Mouse (Mus musculus) CH12.LX (cell line): ENCODE data around the gene Dtx3. TPM values are rescaled to one million over a fixed set of nuclear protein-coding genes. Genes with fewer than 3 reads are reported as not detected.

Experiments used
- DNase-seq: peaks from one replicate; pipeline ENCODE4 v3.0.0-alpha.2; 2013; ENCODE audit errors: extremely low read depth
- H3K27ac ChIP-seq: 2 replicates; pipeline ENCODE4 v1.5.1; 2012; ENCODE audit warnings: low read depth, mild to moderate bottlenecking, control low read depth, moderate library complexity; ENCODE audit not compliant: insufficient read depth
- H3K27me3 ChIP-seq: replicated peaks from 2 replicates; pipeline ENCODE3; 2012; ENCODE audit warnings: inconsistent platforms
- H3K36me3 ChIP-seq, 2 experiments: replicated peaks in 1 of 2; 2 replicates each; pipeline versions ENCODE3 to v1.6.1; 2012; ENCODE audit warnings: inconsistent platforms in 1 of 2, low read length in 1 of 2, mild to moderate bottlenecking in 1 of 2, mixed read lengths in 1 of 2, moderate library complexity in 1 of 2; ENCODE audit not compliant: control insufficient read depth in 1 of 2, insufficient read depth in 1 of 2
- H3K4me1 ChIP-seq, 2 experiments: 2 replicates each; pipeline ENCODE4 v1.6.1; 2012; ENCODE audit warnings: inconsistent platforms in 1 of 2, moderate library complexity in 1 of 2; ENCODE audit not compliant: insufficient read depth in 2 of 2, control insufficient read depth in 1 of 2
- H3K4me2 ChIP-seq: 2 replicates; pipeline ENCODE4 v1.6.1; 2012; ENCODE audit warnings: low read depth, mild to moderate bottlenecking, control low read depth; ENCODE audit not compliant: poor library complexity, insufficient read depth, severe bottlenecking
- H3K4me3 ChIP-seq, 3 experiments: fragments of 150-350 bp in 1 of 3; sonication (generic) in 1 of 3; replicated peaks in 1 of 3; 2 replicates each; pipeline versions ENCODE3 to v1.5.1; 2011 to 2012; ENCODE audit warnings: low read depth in 2 of 3, low read length in 2 of 3, mild to moderate bottlenecking in 2 of 3, moderate library complexity in 2 of 3, control low read depth in 1 of 3, improper control_type of control experiment in 1 of 3, inconsistent platforms in 1 of 3, mixed read lengths in 1 of 3; ENCODE audit not compliant: poor library complexity in 1 of 3
- H3K79me2 ChIP-seq: replicated peaks from 2 replicates; pipeline ENCODE4 v1.6.1; 2012; ENCODE audit warnings: mild to moderate bottlenecking, moderate library complexity; ENCODE audit not compliant: control insufficient read depth, poor library complexity, insufficient read depth, severe bottlenecking; ENCODE audit errors: extremely low read depth
- H3K9ac ChIP-seq: 2 replicates; pipeline ENCODE4 v1.6.1; 2012; ENCODE audit warnings: low read depth, mild to moderate bottlenecking, control low read depth, moderate library complexity; ENCODE audit not compliant: insufficient read depth
- H3K9me3 ChIP-seq: replicated peaks from 2 replicates; pipeline ENCODE3; 2012; ENCODE audit warnings: low read length, inconsistent platforms, mixed read lengths
- CHD2 ChIP-seq: IDR thresholded peaks from 2 replicates; pipeline ENCODE4 v1.6.1; 2011; ENCODE audit warnings: low read length, improper control_type of control experiment
- CTCF ChIP-seq, 2 experiments: IDR thresholded peaks in 1 of 2; conservative IDR thresholded peaks in 1 of 2; 2 replicates each; pipeline ENCODE4 v1.5.1; 2011 to 2012; ENCODE audit warnings: low read depth in 2 of 2, low read length in 2 of 2, improper control_type of control experiment in 1 of 2, inconsistent platforms in 1 of 2, mild to moderate bottlenecking in 1 of 2, moderate library complexity in 1 of 2
- ETS1 ChIP-seq: conservative IDR thresholded peaks from 2 replicates; pipeline ENCODE4 v1.6.1; 2012; ENCODE audit warnings: low read depth, mild to moderate bottlenecking, inconsistent platforms, low read length, improper control_type of control experiment, moderate library complexity
- GABPA ChIP-seq: IDR thresholded peaks from 2 replicates; pipeline ENCODE4 v1.6.1; 2012; ENCODE audit warnings: low read depth, low read length, improper control_type of control experiment, inconsistent platforms; ENCODE audit not compliant: insufficient replicate concordance
- HCFC1 ChIP-seq: IDR thresholded peaks from 2 replicates; pipeline ENCODE4 v1.6.1; 2012; ENCODE audit warnings: low read depth, mild to moderate bottlenecking, inconsistent platforms, low read length, improper control_type of control experiment
- IRF4 ChIP-seq: IDR thresholded peaks from 2 replicates; pipeline ENCODE4 v1.6.1; 2014; ENCODE audit warnings: low read depth, mild to moderate bottlenecking, inconsistent platforms, low read length, improper control_type of control experiment
- JUND ChIP-seq: conservative IDR thresholded peaks from 2 replicates; pipeline ENCODE4 v1.6.1; 2011; ENCODE audit warnings: low read depth, low read length, improper control_type of control experiment
- KAT2A ChIP-seq: IDR thresholded peaks from 2 replicates; pipeline ENCODE4 v1.6.1; 2012; ENCODE audit warnings: low read length, improper control_type of control experiment, inconsistent platforms; ENCODE audit not compliant: insufficient replicate concordance
- MAZ ChIP-seq: IDR thresholded peaks from 2 replicates; pipeline ENCODE4 v1.6.1; 2012; ENCODE audit warnings: low read depth, mild to moderate bottlenecking, inconsistent platforms, low read length, improper control_type of control experiment, moderate library complexity
- NRF1 ChIP-seq: IDR thresholded peaks from 2 replicates; pipeline ENCODE4 v1.6.1; 2014; ENCODE audit warnings: low read depth, mild to moderate bottlenecking, inconsistent platforms, low read length, improper control_type of control experiment, moderate library complexity
- RAD21 ChIP-seq: IDR thresholded peaks from 2 replicates; pipeline ENCODE4 v1.6.1; 2011; ENCODE audit warnings: low read depth, mild to moderate bottlenecking, low read length, improper control_type of control experiment, moderate library complexity
- SMC3 ChIP-seq: IDR thresholded peaks from 2 replicates; pipeline ENCODE4 v1.6.1; 2011; ENCODE audit warnings: low read depth, low read length, improper control_type of control experiment
- TBP ChIP-seq: conservative IDR thresholded peaks from 2 replicates; pipeline ENCODE4 v1.6.1; 2011; ENCODE audit warnings: low read depth, low read length, improper control_type of control experiment
- UBTF ChIP-seq: IDR thresholded peaks from 2 replicates; pipeline ENCODE4 v1.6.1; 2012; ENCODE audit warnings: low read depth, mild to moderate bottlenecking, inconsistent platforms, low read length, improper control_type of control experiment, moderate library complexity
- USF1 ChIP-seq: IDR thresholded peaks from 2 replicates; pipeline ENCODE4 v1.6.1; 2014; ENCODE audit warnings: low read depth, mild to moderate bottlenecking, inconsistent platforms, low read length, improper control_type of control experiment
- USF2 ChIP-seq: conservative IDR thresholded peaks from 2 replicates; pipeline ENCODE4 v1.6.1; 2011; ENCODE audit warnings: low read depth, low read length, improper control_type of control experiment
- ZMIZ1 ChIP-seq: IDR thresholded peaks from 2 replicates; pipeline ENCODE4 v1.6.1; 2012; ENCODE audit warnings: low read depth, mild to moderate bottlenecking, inconsistent platforms, low read length, improper control_type of control experiment
- ZNF384 ChIP-seq: IDR thresholded peaks from 2 replicates; pipeline ENCODE4 v1.6.1; 2012; ENCODE audit warnings: low read depth, low read length, improper control_type of control experiment, inconsistent platforms
- dilution Hi-C: fragments of 300-500 bp; cut with MboI; formaldehyde crosslinking; loops from 2 replicates; pipeline ENCODE4 v1.14.3; 2020; ENCODE audit warnings: low sequenced_read_pairs; ENCODE audit not compliant: extremely low pct_unique_long_range_greater_than_20kb, extremely low pct_ligation_motif_present
- in situ Hi-C: fragments of 300-500 bp; cut with MboI; formaldehyde crosslinking; loops from 3 replicates; pipeline ENCODE4 v1.14.3; 2019; ENCODE audit warnings: low sequenced_read_pairs, low pct_ligation_motif_present, low pct_unique_long_range_greater_than_20kb, mixed read lengths
- polyA plus RNA-seq: library from polyadenylated mRNA; unstranded; fragments of >175 nt; gene quantifications from 2 replicates; pipeline ENCODE4 v1.2.1, GENCODE M21; 2012; ENCODE audit warnings: low read depth; ENCODE audit not compliant: insufficient read length
- total RNA-seq, 2 experiments: library from RNA; depleted of rRNA; stranded (reverse); fragments of 300-350 nt in 1 of 2; fragments of >200 nt in 1 of 2; gene quantifications; 2 replicates each; pipeline ENCODE4 v1.2.3; 2012 to 2014

Dtx3 gene
- total and polyA plus RNA-seq, 3 experiments = 18.9 to 51.2 (median 27.6) TPM

DNA sequence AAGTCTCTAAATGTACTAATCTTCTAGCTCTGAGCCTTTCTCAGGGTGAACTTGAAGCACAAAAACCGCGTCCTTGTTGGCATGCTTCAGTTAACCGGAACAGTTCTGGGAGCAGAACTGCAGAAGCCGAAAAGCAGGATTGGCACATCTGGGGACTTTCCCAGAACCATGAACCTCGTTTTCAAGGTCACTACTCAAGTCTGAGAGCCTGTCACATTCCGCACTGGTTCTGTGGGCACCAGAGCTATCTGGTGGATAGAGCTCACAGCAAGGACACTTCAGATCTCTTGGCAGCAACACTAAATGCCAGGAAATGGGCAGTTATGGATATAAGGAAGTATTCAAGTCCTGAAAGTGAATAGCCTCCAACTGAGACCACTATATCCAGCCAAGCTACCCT, 48.4 kb downstream of the Dtx3 start:
- no peak overlapping the region for H3K27ac ChIP-seq
- dilution Hi-C loops = no loop called here
- H3K9ac ChIP-seq = no peak overlapping the region
- in situ Hi-C loops = no loop called here
- no peaks in the 10 kb centered on the region for H3K27me3 ChIP-seq
- no peak overlapping the region for H3K4me3 ChIP-seq
- no peak overlapping the region for H3K4me2 ChIP-seq
- H3K36me3 ChIP-seq = no peaks in the 10 kb centered on the region
- TF ChIP-seq KAT2A (no peak), CHD2 (no peak), IRF4 (no peak), JUND (no peak), USF1 (no peak), USF2 (no peak), CTCF (conservative IDR thresholded peaks at IDR 0.05 in 1 of 2, IDR thresholded peaks at IDR 0.05 in 1 of 2; ENCODE audit: low read depth in 2 of 2, low read length in 2 of 2) (no peak), RAD21 (no peak), ZMIZ1 (no peak), TBP (no peak), ETS1 (no peak)
- H3K79me2 ChIP-seq = no peaks in the 10 kb centered on the region
- H3K4me1 ChIP-seq = peaks cover 2 to 13% of the 10 kb centered on the region in 2 experiments; a peak in 2 of 4 replicates
- no peak for DNase-seq
- peaks cover under 1% of the 10 kb centered on the region for H3K9me3 ChIP-seq

DNA sequence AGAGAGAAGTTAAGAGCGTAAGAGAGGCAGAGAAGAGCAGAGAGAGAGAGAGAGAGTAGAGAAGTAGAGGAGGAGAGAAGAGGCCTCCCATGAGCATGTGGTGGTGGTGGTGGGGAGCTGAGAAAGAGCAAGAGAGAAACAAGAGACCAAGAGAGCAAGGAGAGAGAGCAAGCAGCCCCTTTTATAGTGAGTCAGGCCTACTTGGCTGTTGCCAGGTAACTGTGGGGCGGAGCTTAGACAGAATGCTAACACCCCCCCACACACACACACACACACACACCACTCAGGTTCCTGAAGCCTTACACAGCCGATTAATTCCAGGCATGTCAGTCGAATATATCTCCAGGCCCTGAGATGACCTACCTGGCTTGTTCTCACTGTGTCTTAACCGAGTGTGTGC, 50.2 kb downstream of the Dtx3 start:
- no peak for DNase-seq
- Histone ChIP-seq H3K27me3 (no peaks in the 10 kb centered on the region), H3K9ac (no peak overlapping the region), H3K9me3 (no peaks in the 10 kb centered on the region), H3K36me3 (no peaks in the 10 kb centered on the region), H3K4me2 (no peak overlapping the region), H3K27ac (no peak overlapping the region), H3K4me3 (no peak overlapping the region), H3K79me2 (no peaks in the 10 kb centered on the region), H3K4me1 (peaks cover 9 to 27% of the 10 kb centered on the region in 2 experiments)
- dilution Hi-C loops = no loop called here
- no peak for TF ChIP-seq SMC3
- TF ChIP-seq MAZ = no peak
- TF ChIP-seq HCFC1 = no peak
- TF ChIP-seq UBTF = no peak
- TF ChIP-seq GABPA = no peak
- no peak for TF ChIP-seq NRF1
- no peak for TF ChIP-seq CTCF (conservative IDR thresholded peaks at IDR 0.05 in 1 of 2, IDR thresholded peaks at IDR 0.05 in 1 of 2; ENCODE audit: low read depth in 2 of 2, low read length in 2 of 2)
- no peak for TF ChIP-seq ZNF384
- no peak for TF ChIP-seq ETS1
- TF ChIP-seq KAT2A = no peak
- in situ Hi-C loops = no loop called here
